8 mouse cellular contexts compared by ENCODE assay signal in the genomic region with DNA sequence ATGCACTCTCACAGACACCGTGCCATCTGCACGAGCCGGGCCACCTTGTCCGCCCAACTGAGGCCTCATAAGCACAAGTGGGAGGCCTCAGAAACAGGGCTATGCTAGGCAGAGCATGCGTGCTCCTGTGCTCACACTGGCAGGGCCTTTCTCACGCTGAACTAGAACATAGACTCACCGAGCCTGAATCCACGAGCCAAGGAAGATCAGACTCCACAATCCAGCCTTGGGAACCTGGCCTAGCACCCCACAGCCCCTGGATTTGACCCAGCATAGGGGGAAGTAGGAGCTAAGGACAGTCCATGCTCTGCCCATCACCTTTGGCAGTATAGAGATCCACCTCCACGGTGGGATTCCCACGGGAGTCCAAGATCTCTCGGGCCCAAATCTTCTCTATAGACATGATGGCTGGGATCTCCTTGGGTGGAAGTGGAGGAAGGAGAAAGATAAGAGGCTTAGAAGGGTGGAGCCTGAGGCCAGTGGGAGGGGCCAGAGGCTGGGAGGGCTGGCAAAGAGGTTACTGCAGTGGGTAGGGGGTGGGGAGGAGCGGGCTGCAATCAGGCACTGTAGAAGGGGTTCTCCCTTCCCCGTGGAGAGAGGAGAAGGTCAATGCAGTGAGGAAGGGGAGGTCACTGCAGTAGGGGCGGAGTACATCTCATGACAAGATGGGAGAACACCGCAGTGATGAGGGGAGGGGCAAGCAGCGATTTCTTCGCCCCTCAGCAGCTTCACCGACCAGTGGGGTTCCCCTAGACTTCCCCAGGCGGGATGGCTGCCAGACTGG. TPM values are rescaled to one million over a fixed set of nuclear protein-coding genes. Genes with fewer than 3 reads are reported as not detected.
DNase-seq lines count a peak whose midpoint lies in the region; ATAC-seq and TF ChIP-seq lines count a peak whose summit lies in the region.

No protein-coding gene starts in this region.

- H3K27ac ChIP-seq in kidney, embryonic 14.5 days (ENCODE audit: low read depth, low read length) = peak overlapping the region; percentile 25; the same call in 1 of the 2 replicates
- peak overlapping the region; percentile 99 for H3K27ac ChIP-seq in cerebellum, adult 2 months (ENCODE audit: insufficient read depth, low read length)
- no peak overlapping the region for H3K27ac ChIP-seq in heart, postnatal 0 days (ENCODE audit: low read depth)
- no peak overlapping the region for H3K27ac ChIP-seq in liver, embryonic 15.5 days (replicated peaks)

- no peaks in the 10 kb centered on the region for H3K9me3 ChIP-seq in kidney, embryonic 14.5 days (ENCODE audit: control insufficient read depth, low read length)
- H3K9me3 ChIP-seq in E14TG2a.4 (ENCODE audit: low read length) = no peaks in the 10 kb centered on the region
- H3K9me3 ChIP-seq in heart, postnatal 0 days (replicated peaks; ENCODE audit: control insufficient read depth, low read length) = no peaks in the 10 kb centered on the region
- H3K9me3 ChIP-seq in liver, embryonic 15.5 days (replicated peaks) = no peaks in the 10 kb centered on the region

- 24% methylated on average over 18 of the region's 19 CpGs for WGBS in kidney, embryonic 14.5 days
- 6% methylated on average over 19 of the region's 19 CpGs for WGBS in cerebellum, adult 2 months
- WGBS in heart, postnatal 0 days = 41% methylated on average over 19 of the region's 19 CpGs
- WGBS in liver, embryonic 15.5 days (ENCODE audit: insufficient replicate concordance) = 23% methylated on average over 19 of the region's 19 CpGs

- peak overlapping the region; percentile 50 for H3K4me3 ChIP-seq in kidney, embryonic 14.5 days (ENCODE audit: low read length)
- peak overlapping the region; percentile 79 for H3K4me3 ChIP-seq in E14TG2a.4 (replicated peaks; ENCODE audit: low read length)
- peak overlapping the region; percentile 90 for H3K4me3 ChIP-seq in cerebellum, adult 2 months (replicated peaks; ENCODE audit: insufficient read depth, low read depth, low read length)
- H3K4me3 ChIP-seq in heart, postnatal 0 days (ENCODE audit: low read depth, low read length) = 0 out of 2 replicates have a peak overlapping the region, but pooled peaks have one; percentile 50
- 0 out of 2 replicates have a peak overlapping the region, but pooled peaks have one; percentile 45 for H3K4me3 ChIP-seq in liver, embryonic 15.5 days (replicated peaks)

- no peaks in the 10 kb centered on the region for H3K36me3 ChIP-seq in kidney, embryonic 14.5 days (ENCODE audit: control insufficient read depth, insufficient read depth, low read length)
- no peaks in the 10 kb centered on the region for H3K36me3 ChIP-seq in E14TG2a.4 (ENCODE audit: insufficient read depth, low read length)
- no peaks in the 10 kb centered on the region for H3K36me3 ChIP-seq in heart, postnatal 0 days (replicated peaks; ENCODE audit: control insufficient read depth, insufficient read depth, low read length)
- H3K36me3 ChIP-seq in liver, embryonic 15.5 days (replicated peaks) = no peaks in the 10 kb centered on the region

- peak overlapping the region; percentile 58 for H3K9ac ChIP-seq in kidney, embryonic 14.5 days (ENCODE audit: low read depth, low read length)
- no peak overlapping the region for H3K9ac ChIP-seq in heart, postnatal 0 days (replicated peaks; ENCODE audit: low read depth, low read length)
- H3K9ac ChIP-seq in liver, embryonic 15.5 days = no peak overlapping the region

- ATAC-seq in kidney, embryonic 14.5 days (ENCODE audit: low FRiP score, low TSS enrichment) = peak; percentile 56
- no peak for ATAC-seq in heart, postnatal 0 days (ENCODE audit: insufficient read depth, low read depth)
- ATAC-seq in liver, embryonic 15.5 days (ENCODE audit: insufficient read depth) = no peak

- DNase-seq in kidney, adult 8-10 months = no peak
- peak; percentile 76 to 77 for DNase-seq in cerebellum, adult 2 months
- peak; percentile 4 for DNase-seq in heart, postnatal 0 days (ENCODE audit: low spot score)
- peak; percentile 61 for DNase-seq in thymus, postnatal 4 days
- DNase-seq in T-cell, adult 2 months (ENCODE audit: low spot score) = no peak

- no peak for TF ChIP-seq CTCF in E14TG2a.4 (conservative IDR thresholded peaks at IDR 0.05; ENCODE audit: low read length)
- TF ChIP-seq CTCF in cerebellum, adult 2 months (IDR thresholded peaks at IDR 0.05; ENCODE audit: borderline replicate concordance, insufficient read depth, low read depth, low read length) = no peak
- TF ChIP-seq CTCF in heart, postnatal 0 days (IDR thresholded peaks at IDR 0.05; ENCODE audit: low read depth) = no peak

- H3K27me3 ChIP-seq in kidney, embryonic 14.5 days (ENCODE audit: control insufficient read depth, insufficient read depth, low read length) = no peaks in the 10 kb centered on the region
- peaks cover 43% of the 10 kb centered on the region for H3K27me3 ChIP-seq in E14TG2a.4 (ENCODE audit: insufficient read depth, low read length)
- H3K27me3 ChIP-seq in cerebellum, adult 2 months (ENCODE audit: control insufficient read depth, insufficient read depth, low read length) = no peaks in the 10 kb centered on the region
- H3K27me3 ChIP-seq in heart, postnatal 0 days (ENCODE audit: control insufficient read depth, insufficient read depth, low read length) = 0 out of 2 replicates have a peak, but pooled peaks cover 7% of the 10 kb centered on the region
- H3K27me3 ChIP-seq in liver, embryonic 15.5 days = peaks cover 77% of the 10 kb centered on the region

- 0 out of 2 replicates have a peak, but pooled peaks have one; percentile 14 for TF ChIP-seq POLR2A in cerebellum, adult 2 months (IDR thresholded peaks at IDR 0.05; ENCODE audit: borderline replicate concordance, insufficient read depth, low read length)

- peaks cover 26% of the 10 kb centered on the region for H3K4me1 ChIP-seq in kidney, embryonic 14.5 days (ENCODE audit: control insufficient read depth, insufficient read depth, low read length)
- H3K4me1 ChIP-seq in E14TG2a.4 (replicated peaks; ENCODE audit: low read depth, low read length) = peaks cover 64% of the 10 kb centered on the region
- peaks cover 27% of the 10 kb centered on the region for H3K4me1 ChIP-seq in cerebellum, adult 2 months (ENCODE audit: control insufficient read depth, insufficient read depth, low read length)
- peaks cover 7% of the 10 kb centered on the region; the same call in 1 of the 2 replicates for H3K4me1 ChIP-seq in heart, postnatal 0 days (ENCODE audit: control insufficient read depth, insufficient read depth)
- peaks cover 24% of the 10 kb centered on the region for H3K4me1 ChIP-seq in liver, embryonic 15.5 days (replicated peaks)

- TF ChIP-seq EP300 in heart, postnatal 0 days (IDR thresholded peaks at IDR 0.05; ENCODE audit: low read depth) = no peak

- H3K4me2 ChIP-seq in kidney, embryonic 14.5 days (replicated peaks; ENCODE audit: low read depth, low read length) = peak overlapping the region; percentile 94
- H3K4me2 ChIP-seq in heart, postnatal 0 days (ENCODE audit: low read depth, low read length) = peak overlapping the region; percentile 86
- H3K4me2 ChIP-seq in liver, embryonic 15.5 days = peak overlapping the region; percentile 68

RNA-seq across cellular contexts. Expression of a gene that starts 1.4 kb away (rescaled TPM):
- 8.8 and 10.8 TPM in 2 replicates for polyA plus RNA-seq in kidney, embryonic 14.5 days (2014; fragmentation: Nextera tagmentation; extraction: Ambion mirVana)
- polyA plus RNA-seq in cerebellum, adult 2 months (2012; rRNA removed) = 888 and 918 TPM in 2 replicates
- 1.7 and 4.1 TPM in 2 replicates for total RNA-seq in heart, postnatal 0 days (2014; rRNA removed; ENCODE audit: low replicate concordance)
- 1.3 and 1.5 TPM in 2 replicates for polyA plus RNA-seq in heart, postnatal 0 days (2015; fragmentation: Nextera tagmentation; extraction: Ambion mirVana)
- polyA plus RNA-seq in liver, embryonic 15.5 days (2015; fragmentation: Nextera tagmentation; extraction: Ambion mirVana) = 0.39 and 0.41 TPM in 2 replicates

RNA-seq across cellular contexts. Expression of a gene that starts 11.4 kb away (rescaled TPM):
- polyA plus RNA-seq in kidney, embryonic 14.5 days (2014; fragmentation: Nextera tagmentation; extraction: Ambion mirVana) = 0.39 and 0.61 TPM in 2 replicates
- 4.9 and 6.7 TPM in 2 replicates for polyA plus RNA-seq in cerebellum, adult 2 months (2012; rRNA removed)
- not detected in 2 replicates for total RNA-seq in heart, postnatal 0 days (2014; rRNA removed; ENCODE audit: low replicate concordance)
- 0.95 TPM in 1 of 2 replicates, not detected in the other for polyA plus RNA-seq in heart, postnatal 0 days (2015; fragmentation: Nextera tagmentation; extraction: Ambion mirVana)
- not detected in 2 replicates for polyA plus RNA-seq in liver, embryonic 15.5 days (2015; fragmentation: Nextera tagmentation; extraction: Ambion mirVana)

RNA-seq across cellular contexts. Expression of a gene that starts 11.8 kb away (rescaled TPM):
- polyA plus RNA-seq in kidney, embryonic 14.5 days (2014; fragmentation: Nextera tagmentation; extraction: Ambion mirVana) = 17.5 and 17.7 TPM in 2 replicates
- polyA plus RNA-seq in cerebellum, adult 2 months (2012; rRNA removed) = 83.5 and 90.3 TPM in 2 replicates
- 7.8 and 8.5 TPM in 2 replicates for total RNA-seq in heart, postnatal 0 days (2014; rRNA removed; ENCODE audit: low replicate concordance)
- 5.4 and 6.0 TPM in 2 replicates for polyA plus RNA-seq in heart, postnatal 0 days (2015; fragmentation: Nextera tagmentation; extraction: Ambion mirVana)
- 1.3 and 2.0 TPM in 2 replicates for polyA plus RNA-seq in liver, embryonic 15.5 days (2015; fragmentation: Nextera tagmentation; extraction: Ambion mirVana)

RNA-seq across cellular contexts. Expression of a gene that starts 12.3 kb away (rescaled TPM):
- polyA plus RNA-seq in kidney, embryonic 14.5 days (2014; fragmentation: Nextera tagmentation; extraction: Ambion mirVana) = not detected in 2 replicates
- not detected in 2 replicates for polyA plus RNA-seq in cerebellum, adult 2 months (2012; rRNA removed)
- not detected in 2 replicates for total RNA-seq in heart, postnatal 0 days (2014; rRNA removed; ENCODE audit: low replicate concordance)
- not detected in 2 replicates for polyA plus RNA-seq in heart, postnatal 0 days (2015; fragmentation: Nextera tagmentation; extraction: Ambion mirVana)
- polyA plus RNA-seq in liver, embryonic 15.5 days (2015; fragmentation: Nextera tagmentation; extraction: Ambion mirVana) = not detected in 2 replicates

RNA-seq across cellular contexts. Expression of a gene that starts 26.9 kb away (rescaled TPM):
- polyA plus RNA-seq in kidney, embryonic 14.5 days (2014; fragmentation: Nextera tagmentation; extraction: Ambion mirVana) = 564 and 762 TPM in 2 replicates
- 320 and 329 TPM in 2 replicates for polyA plus RNA-seq in cerebellum, adult 2 months (2012; rRNA removed)
- total RNA-seq in heart, postnatal 0 days (2014; rRNA removed; ENCODE audit: low replicate concordance) = 119 and 153 TPM in 2 replicates
- 492 and 535 TPM in 2 replicates for polyA plus RNA-seq in heart, postnatal 0 days (2015; fragmentation: Nextera tagmentation; extraction: Ambion mirVana)
- 75.9 and 76.4 TPM in 2 replicates for polyA plus RNA-seq in liver, embryonic 15.5 days (2015; fragmentation: Nextera tagmentation; extraction: Ambion mirVana)

Comparison
In these comparisons a context has a peak if more than half of its experiments do, and no peak if none do; other contexts are left out.
1. H3K27ac ChIP-seq: peak in kidney, embryonic 14.5 days (single experiment) and cerebellum, adult 2 months (single experiment); none in heart, postnatal 0 days (single experiment) and liver, embryonic 15.5 days (single experiment).
2. DNase-seq: peak in cerebellum, adult 2 months (2 of 2), heart, postnatal 0 days (single experiment) and thymus, postnatal 4 days (single experiment); none in kidney, adult 8-10 months (0 of 2) and T-cell, adult 2 months (single experiment).
3. RNA of a gene that starts 1.4 kb away (polyA plus RNA-seq): 888 to 918 TPM in cerebellum, adult 2 months; 8.8 to 10.8 TPM in kidney, embryonic 14.5 days, 1.3 to 1.5 TPM in heart, postnatal 0 days and 0.39 to 0.41 TPM in liver, embryonic 15.5 days; every median in the first group is over 10 times any median in the second.
4. Peak in every context shown above with its lines, with median percentiles within 50 percentile points of each other: H3K4me2 ChIP-seq and H3K4me3 ChIP-seq.